Mouse (Mus musculus): ENCODE data around the gene Ambra1. TPM values are rescaled to one million over a fixed set of nuclear protein-coding genes. Genes with fewer than 3 reads are reported as not detected.

The Ambra1 gene
- polyA plus RNA-seq, 1 experiment: 31.3 TPM

DNA sequence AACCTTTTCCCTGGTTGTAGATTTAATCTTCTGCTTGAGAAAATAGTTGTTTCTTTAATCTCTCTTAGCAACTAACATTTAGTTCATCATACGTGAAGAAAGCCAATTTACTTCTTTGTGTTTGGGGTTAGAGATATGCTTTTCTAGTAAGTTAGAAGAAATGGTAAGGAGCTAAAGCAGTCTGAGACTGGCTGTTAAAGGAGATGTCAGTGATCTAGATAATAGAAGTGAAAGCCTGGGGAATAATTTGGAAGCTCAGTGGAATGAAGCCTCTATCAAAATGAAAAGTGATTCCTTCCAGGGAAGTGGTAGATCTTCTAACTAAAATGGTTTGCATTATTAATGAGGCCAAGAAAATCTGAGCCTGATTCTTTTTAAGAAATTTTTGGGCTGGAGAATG lies 141.3 kb downstream of the Ambra1 start:
- Histone ChIP-seq H3K4me3 (ENCODE audit: control insufficient read depth, low read depth, low read length) (no peak overlapping the region), H3K4me1 (ENCODE audit: control insufficient read depth, insufficient read depth, low read length) (no peaks in the 10 kb centered on the region)
- TF ChIP-seq CTCF (IDR thresholded peaks at IDR 0.05; ENCODE audit: control insufficient read depth, insufficient read depth, insufficient replicate concordance, low read depth, low read length) (no peak), POLR2A (IDR thresholded peaks at IDR 0.05; ENCODE audit: control insufficient read depth, low read depth, low read length) (no peak)

DNA sequence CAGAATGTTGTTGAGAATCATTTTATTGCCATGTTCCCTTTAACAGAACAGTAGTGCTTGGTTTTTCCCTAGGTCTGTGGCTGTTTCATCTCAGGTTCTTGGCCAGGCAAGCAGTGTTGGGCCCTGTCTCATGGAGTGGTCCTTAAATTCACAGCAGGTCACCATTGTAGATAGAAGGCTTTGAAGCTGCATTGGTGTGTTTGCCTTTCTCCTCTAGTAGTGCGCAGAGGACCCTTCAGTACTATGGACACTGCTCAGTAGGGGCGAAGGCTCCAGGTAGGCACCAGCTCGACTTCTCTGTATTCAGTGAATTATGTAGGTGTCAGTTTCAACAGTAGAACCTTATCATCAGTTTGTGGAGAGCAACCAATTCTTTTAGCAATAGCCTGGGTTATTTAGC lies 142.7 kb downstream of the Ambra1 start:
- Histone ChIP-seq H3K27ac (ENCODE audit: control insufficient read depth, insufficient read depth, low read depth, low read length) (no peak overlapping the region), H3K27me3 (ENCODE audit: control insufficient read depth, insufficient read depth, low read length) (no peaks in the 10 kb centered on the region), H3K4me1 (ENCODE audit: control insufficient read depth, insufficient read depth, low read length) (no peaks in the 10 kb centered on the region), H3K4me3 (ENCODE audit: control insufficient read depth, low read depth, low read length) (no peak overlapping the region), H3K36me3 (ENCODE audit: control insufficient read depth, insufficient read depth, low read length) (no peaks in the 10 kb centered on the region)
- no peak for TF ChIP-seq CTCF (IDR thresholded peaks at IDR 0.05; ENCODE audit: control insufficient read depth, insufficient read depth, insufficient replicate concordance, low read depth, low read length)
- no peak for TF ChIP-seq POLR2A (IDR thresholded peaks at IDR 0.05; ENCODE audit: control insufficient read depth, low read depth, low read length)

More for the DNA sequence above, 141.3 kb downstream of the Ambra1 start:
- no peaks in the 10 kb centered on the region for H3K36me3 ChIP-seq (ENCODE audit: control insufficient read depth, insufficient read depth, low read length)
- H3K27ac ChIP-seq (ENCODE audit: control insufficient read depth, insufficient read depth, low read depth, low read length): no peak overlapping the region
- no peaks in the 10 kb centered on the region for H3K27me3 ChIP-seq (ENCODE audit: control insufficient read depth, insufficient read depth, low read length)

- Histone ChIP-seq H3K27me3 (ENCODE audit: control insufficient read depth, insufficient read depth, low read length) (no peaks in the 10 kb centered on the region), H3K4me3 (ENCODE audit: control insufficient read depth, low read depth, low read length) (no peak overlapping the region), H3K27ac (ENCODE audit: control insufficient read depth, insufficient read depth, low read depth, low read length) (no peak overlapping the region), H3K36me3 (ENCODE audit: control insufficient read depth, insufficient read depth, low read length) (no peaks in the 10 kb centered on the region), H3K4me1 (ENCODE audit: control insufficient read depth, insufficient read depth, low read length) (no peaks in the 10 kb centered on the region)
- no peak for TF ChIP-seq CTCF (IDR thresholded peaks at IDR 0.05; ENCODE audit: control insufficient read depth, insufficient read depth, insufficient replicate concordance, low read depth, low read length)
- TF ChIP-seq POLR2A (IDR thresholded peaks at IDR 0.05; ENCODE audit: control insufficient read depth, low read depth, low read length): no peak
Observed at GRCm38 (mm10) chr2:91876000-91876805, 146.3 kb downstream of the Ambra1 start.

DNA sequence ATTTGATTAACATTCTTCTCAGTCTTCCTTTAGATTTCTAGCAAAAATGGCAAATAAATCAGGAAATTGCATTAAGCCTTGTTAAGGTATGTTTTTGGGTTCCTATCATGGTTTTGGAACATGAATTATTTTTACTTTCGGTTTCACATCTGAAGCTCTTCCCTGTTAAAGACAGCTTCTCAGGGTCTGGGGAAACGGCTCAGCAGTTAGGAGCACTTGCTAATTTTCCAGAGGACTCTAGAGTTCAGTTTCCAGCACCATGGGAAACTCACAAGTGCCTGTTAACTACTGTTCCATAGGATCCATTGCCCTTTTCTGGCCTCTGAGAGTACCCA lies 146.8 kb downstream of the Ambra1 start:
- Histone ChIP-seq H3K4me3 (ENCODE audit: control insufficient read depth, low read depth, low read length) (no peak overlapping the region), H3K27ac (ENCODE audit: control insufficient read depth, insufficient read depth, low read depth, low read length) (no peak overlapping the region), H3K36me3 (ENCODE audit: control insufficient read depth, insufficient read depth, low read length) (no peaks in the 10 kb centered on the region), H3K27me3 (ENCODE audit: control insufficient read depth, insufficient read depth, low read length) (no peaks in the 10 kb centered on the region), H3K4me1 (ENCODE audit: control insufficient read depth, insufficient read depth, low read length) (no peaks in the 10 kb centered on the region)
- TF ChIP-seq CTCF (IDR thresholded peaks at IDR 0.05; ENCODE audit: control insufficient read depth, insufficient read depth, insufficient replicate concordance, low read depth, low read length): no peak

DNA sequence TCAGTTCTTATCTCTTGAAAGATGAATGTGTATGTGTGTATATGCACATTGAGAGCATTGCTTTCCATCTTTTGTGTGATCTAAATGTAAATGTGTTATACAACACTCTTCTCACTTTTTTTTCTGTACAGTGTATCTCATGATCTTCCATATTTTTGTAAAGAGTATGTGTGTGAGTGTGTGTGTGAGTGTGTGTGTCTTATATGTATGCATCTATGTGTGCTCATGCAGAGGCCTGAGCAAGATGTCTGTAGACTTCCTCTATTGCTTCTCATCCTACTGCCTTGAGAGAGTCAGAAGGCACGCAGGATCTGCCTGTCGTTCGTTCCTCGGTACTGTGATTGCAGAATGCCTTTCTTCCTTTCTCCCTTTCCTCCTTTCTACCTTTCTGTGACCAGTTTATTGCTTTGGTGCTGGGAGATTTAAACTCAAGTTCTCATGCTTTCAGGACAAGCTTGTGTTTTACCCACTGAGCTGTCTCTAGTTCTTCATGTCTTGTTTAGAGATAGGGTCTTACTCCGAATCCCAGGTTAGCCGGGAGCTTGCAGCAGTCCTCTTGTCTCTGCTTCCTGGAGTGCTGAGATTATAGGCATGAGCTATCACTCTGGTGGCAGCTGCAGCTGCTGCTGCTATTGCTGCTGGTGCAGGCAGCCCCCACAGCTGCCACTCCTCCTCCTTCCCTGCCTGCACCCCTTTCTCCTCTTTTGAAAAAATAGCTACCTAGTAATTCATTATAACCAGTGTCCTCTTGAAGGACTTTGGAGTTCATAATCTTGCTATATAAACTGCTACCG lies 148.7 kb downstream of the Ambra1 start:
- Histone ChIP-seq H3K4me1 (ENCODE audit: control insufficient read depth, insufficient read depth, low read length) (no peaks in the 10 kb centered on the region), H3K27ac (ENCODE audit: control insufficient read depth, insufficient read depth, low read depth, low read length) (no peak overlapping the region), H3K27me3 (ENCODE audit: control insufficient read depth, insufficient read depth, low read length) (no peaks in the 10 kb centered on the region), H3K36me3 (ENCODE audit: control insufficient read depth, insufficient read depth, low read length) (no peaks in the 10 kb centered on the region), H3K4me3 (ENCODE audit: control insufficient read depth, low read depth, low read length) (no peak overlapping the region)
- TF ChIP-seq POLR2A (IDR thresholded peaks at IDR 0.05; ENCODE audit: control insufficient read depth, low read depth, low read length): no peak
- no peak for TF ChIP-seq CTCF (IDR thresholded peaks at IDR 0.05; ENCODE audit: control insufficient read depth, insufficient read depth, insufficient replicate concordance, low read depth, low read length)

GRCm38 (mm10) chr2:91883961-91884360 lies 154.0 kb downstream of the Ambra1 start:
- H3K27ac ChIP-seq (ENCODE audit: control insufficient read depth, insufficient read depth, low read depth, low read length): no peak overlapping the region
- peaks cover 1% of the 10 kb centered on the region; the same call in 1 of the 2 replicates for H3K36me3 ChIP-seq (ENCODE audit: control insufficient read depth, insufficient read depth, low read length)
- H3K4me1 ChIP-seq (ENCODE audit: control insufficient read depth, insufficient read depth, low read length): no peaks in the 10 kb centered on the region
- H3K4me3 ChIP-seq (ENCODE audit: control insufficient read depth, low read depth, low read length): no peak overlapping the region
- no peaks in the 10 kb centered on the region for H3K27me3 ChIP-seq (ENCODE audit: control insufficient read depth, insufficient read depth, low read length)
- no peak for TF ChIP-seq CTCF (IDR thresholded peaks at IDR 0.05; ENCODE audit: control insufficient read depth, insufficient read depth, insufficient replicate concordance, low read depth, low read length)
- no peak for TF ChIP-seq POLR2A (IDR thresholded peaks at IDR 0.05; ENCODE audit: control insufficient read depth, low read depth, low read length)

GRCm38 (mm10) chr2:91884616-91885015 lies 154.7 kb downstream of the Ambra1 start:
- TF ChIP-seq CTCF (IDR thresholded peaks at IDR 0.05; ENCODE audit: control insufficient read depth, insufficient read depth, insufficient replicate concordance, low read depth, low read length): no peak
- no peak for TF ChIP-seq POLR2A (IDR thresholded peaks at IDR 0.05; ENCODE audit: control insufficient read depth, low read depth, low read length)
- Histone ChIP-seq H3K4me1 (ENCODE audit: control insufficient read depth, insufficient read depth, low read length) (no peaks in the 10 kb centered on the region), H3K27ac (ENCODE audit: control insufficient read depth, insufficient read depth, low read depth, low read length) (no peak overlapping the region), H3K27me3 (ENCODE audit: control insufficient read depth, insufficient read depth, low read length) (no peaks in the 10 kb centered on the region), H3K36me3 (ENCODE audit: control insufficient read depth, insufficient read depth, low read length) (peaks cover 1% of the 10 kb centered on the region; the same call in 1 of the 2 replicates), H3K4me3 (ENCODE audit: control insufficient read depth, low read depth, low read length) (no peak overlapping the region)
